Mouse (Mus musculus): ENCODE data around the gene Usp7.

The Usp7 gene

DNA sequence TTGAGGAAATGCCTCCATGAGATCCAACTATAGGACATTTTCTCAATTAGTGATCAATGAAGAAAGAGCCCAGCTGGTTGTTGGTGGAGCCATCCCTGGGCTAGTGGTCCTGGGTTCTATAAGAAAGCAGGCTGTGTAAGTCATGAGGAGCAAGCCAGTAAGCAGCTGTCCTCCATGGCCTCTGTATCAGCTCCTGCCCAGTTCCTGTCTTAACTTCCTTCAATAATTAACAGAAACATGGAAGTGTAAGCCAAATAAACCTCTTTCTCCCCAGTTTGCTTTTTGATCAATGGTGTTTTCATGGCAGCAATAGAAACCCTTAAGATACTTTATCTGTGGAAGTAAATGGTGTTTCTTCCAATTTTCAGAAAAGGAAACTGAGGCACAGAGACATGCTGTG lies 119.3 kb downstream of the Usp7 start:
- no peak for DNase-seq (ENCODE audit: low spot score)

GRCm38 (mm10) chr16:8672350-8672687 lies 119.8 kb downstream of the Usp7 start:
- no peak for DNase-seq (ENCODE audit: low spot score)

DNA sequence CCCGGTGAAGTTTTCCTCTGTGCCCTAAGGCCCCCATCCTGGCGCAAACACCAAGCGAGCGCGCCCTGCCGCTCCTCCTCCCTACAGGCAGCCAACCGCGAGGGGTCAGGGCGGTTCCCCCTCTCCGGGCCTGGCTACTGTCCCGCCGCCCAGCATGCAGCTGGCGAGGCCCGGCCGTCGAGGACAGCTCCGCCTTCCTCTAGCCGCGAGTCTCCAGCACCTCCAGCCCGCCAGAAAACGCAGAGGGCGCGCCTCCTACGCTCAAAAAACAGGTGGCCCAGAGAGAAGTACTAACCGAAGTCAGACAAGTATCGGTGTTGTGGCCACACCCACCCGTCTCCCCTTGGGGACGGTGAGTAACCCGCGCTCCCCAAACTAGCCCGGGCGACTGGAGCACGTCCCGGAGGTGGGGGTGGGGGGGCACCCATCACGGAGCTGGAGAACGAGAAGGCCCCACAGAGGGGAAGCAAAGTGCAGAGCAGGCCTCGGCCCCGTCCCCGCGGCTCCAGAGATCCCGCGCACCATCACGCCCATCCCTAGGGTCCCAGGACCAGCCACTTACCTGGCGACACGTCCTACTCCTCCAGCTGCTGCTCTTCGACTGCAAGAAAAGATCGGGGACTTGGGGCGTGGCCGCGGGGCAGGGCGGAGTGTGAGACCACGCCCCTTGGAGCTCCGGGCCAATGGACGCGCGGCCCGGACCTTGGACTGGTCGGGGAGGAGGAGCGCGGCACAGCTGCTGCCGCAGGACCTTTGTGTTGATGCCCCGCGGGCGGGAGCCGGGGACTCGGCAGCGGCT lies 120.4 kb downstream of the Usp7 start, which contains the start of gene Carhsp1:
Gene Carhsp1, minus strand, starts transcription at position 605 of the 799 bp plus-strand sequence.
- peak; percentile 97 for DNase-seq (ENCODE audit: low spot score)

- DNase-seq (ENCODE audit: low spot score) = peak; percentile 61
These were observed 121.8 kb downstream of the Usp7 start for GRCm38 (mm10) chr16:8670041-8671035.

GRCm38 (mm10) chr16:8669432-8669831 lies 122.7 kb downstream of the Usp7 start:
- no peak for DNase-seq (ENCODE audit: low spot score)

DNA sequence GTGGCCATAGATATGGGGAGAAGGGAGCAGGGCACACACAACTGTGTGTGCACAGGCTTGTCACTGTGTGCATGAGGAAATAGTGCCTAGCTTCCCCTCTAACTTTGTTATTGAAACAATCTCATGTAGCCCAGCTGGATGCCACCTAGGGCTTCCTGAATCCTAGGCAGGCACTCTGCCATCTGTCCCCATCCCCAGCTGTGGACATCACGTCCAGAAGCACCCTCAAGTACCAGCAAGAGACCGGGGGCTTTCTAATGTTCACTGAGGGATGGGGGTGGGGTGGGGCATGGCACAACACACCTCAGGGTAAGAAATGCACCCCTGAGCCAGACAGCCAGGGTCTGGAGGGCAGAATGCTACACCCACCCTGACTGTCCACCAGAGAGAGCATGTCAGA lies 123.7 kb downstream of the Usp7 start:
- no peak for DNase-seq (ENCODE audit: low spot score)

DNA sequence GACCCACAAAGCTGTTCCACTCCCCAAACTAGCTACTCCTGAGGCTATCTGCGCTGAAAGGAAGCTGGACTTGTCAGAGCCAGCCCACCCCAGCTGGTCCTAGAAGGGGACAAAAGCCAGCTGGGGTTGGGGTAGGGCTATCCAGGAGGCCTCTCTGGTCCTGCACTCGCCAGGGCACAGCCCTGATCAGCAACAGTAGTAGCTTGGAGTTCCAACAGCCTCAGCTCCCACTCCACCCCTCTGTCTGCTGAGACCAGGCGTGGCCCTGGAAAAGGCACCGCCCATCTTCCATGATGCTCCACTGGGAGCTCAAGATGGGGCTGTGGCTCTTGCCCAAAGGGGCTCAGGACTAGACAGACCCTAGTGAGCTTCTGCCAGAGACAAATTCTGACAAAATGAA lies 124.3 kb downstream of the Usp7 start:
- no peak for DNase-seq (ENCODE audit: low spot score)

DNA sequence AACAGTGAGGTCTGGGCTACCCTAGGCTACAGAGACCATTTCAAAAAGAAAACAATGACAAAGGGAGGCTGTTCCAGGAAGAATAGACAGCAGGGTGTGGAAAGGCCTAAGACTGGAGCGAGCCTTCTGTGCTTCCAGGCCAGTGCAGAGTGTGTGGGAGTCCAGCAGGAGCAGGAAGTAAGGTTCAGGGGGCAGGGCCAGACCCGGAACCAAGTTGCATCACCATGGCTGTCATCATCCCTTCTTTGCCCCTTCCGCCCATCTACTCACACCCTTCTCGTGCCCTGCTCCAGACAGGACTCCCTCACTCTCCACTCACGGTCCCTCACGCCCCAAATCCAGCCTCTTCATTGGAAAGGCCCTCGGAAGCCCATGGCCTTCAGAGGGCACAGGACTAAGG lies 124.8 kb downstream of the Usp7 start:
- DNase-seq (ENCODE audit: low spot score) = no peak

- no peak for DNase-seq (ENCODE audit: low spot score)
These were observed 125.7 kb downstream of the Usp7 start for GRCm38 (mm10) chr16:8666452-8666851.

GRCm38 (mm10) chr16:8665367-8665766 lies 126.7 kb downstream of the Usp7 start:
- no peak for DNase-seq (ENCODE audit: low spot score)

DNA sequence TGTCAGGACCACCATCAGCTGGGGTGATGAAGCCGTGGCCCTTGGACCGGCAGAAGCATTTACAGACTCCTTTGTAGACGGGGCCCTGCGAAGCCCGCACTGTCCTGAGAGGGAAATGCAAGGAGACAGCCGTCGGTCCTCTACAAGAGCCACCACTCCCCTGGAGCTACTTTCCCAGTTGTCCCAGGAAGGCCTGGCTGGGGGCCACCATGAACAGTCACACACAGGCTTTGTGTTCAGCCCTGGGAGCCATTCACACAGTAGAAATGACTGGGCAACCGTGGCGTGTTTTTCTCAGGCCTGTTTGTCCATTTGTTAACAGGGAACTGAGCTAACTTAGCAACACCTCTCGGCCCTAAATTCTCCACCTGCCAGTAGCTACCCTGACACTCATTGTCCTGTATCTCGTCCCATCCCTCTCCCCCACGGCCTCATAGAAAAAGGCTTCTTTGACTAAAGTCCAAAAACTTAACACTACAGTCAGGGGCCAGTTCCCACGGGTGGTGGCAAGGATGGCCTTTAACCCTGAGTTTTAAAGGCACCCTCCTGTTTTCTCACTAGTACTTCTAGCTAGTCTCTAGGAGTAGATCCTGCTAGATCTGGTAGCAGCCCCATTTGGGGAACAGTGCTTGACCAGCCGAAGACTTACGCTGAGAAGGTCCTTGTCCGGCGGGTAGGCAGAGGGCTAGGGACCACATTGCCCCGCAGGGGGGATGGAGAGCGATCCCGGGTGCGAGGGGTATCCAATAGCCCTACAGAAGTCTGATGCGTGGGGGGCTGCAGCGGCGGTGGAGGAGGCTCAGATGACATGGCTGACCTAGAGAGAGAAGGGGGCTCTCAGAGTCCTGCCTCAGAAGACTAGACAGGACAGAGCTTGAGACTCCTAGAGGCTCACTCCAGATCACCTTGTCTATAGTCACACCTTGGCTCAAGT lies 128.2 kb downstream of the Usp7 start:
- DNase-seq (ENCODE audit: low spot score) = no peak

DNA sequence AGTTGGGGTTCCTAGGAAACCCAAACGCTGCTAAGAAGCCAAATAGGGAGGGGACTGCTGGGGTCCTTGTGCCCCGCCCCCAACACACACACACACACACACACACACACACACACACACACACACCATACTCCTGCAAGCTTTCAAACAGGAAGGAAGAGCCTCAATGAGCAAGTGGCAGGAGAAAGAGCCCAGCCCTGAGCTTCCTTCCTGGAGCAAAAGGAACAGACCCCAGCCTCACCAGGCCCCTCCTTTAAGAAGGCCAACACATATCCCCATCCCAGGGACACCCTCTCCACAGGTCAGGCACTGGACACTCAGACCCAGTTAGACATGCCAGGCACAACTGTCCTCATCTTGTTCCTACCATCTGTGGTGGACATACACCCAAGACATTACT lies 129.1 kb downstream of the Usp7 start:
- no peak for DNase-seq (ENCODE audit: low spot score)

- no peak for DNase-seq (ENCODE audit: low spot score)
These were observed 133.3 kb downstream of the Usp7 start for GRCm38 (mm10) chr16:8658764-8659163.

- no peak for DNase-seq (ENCODE audit: low spot score)
These were observed 133.8 kb downstream of the Usp7 start for GRCm38 (mm10) chr16:8658349-8658748.

DNA sequence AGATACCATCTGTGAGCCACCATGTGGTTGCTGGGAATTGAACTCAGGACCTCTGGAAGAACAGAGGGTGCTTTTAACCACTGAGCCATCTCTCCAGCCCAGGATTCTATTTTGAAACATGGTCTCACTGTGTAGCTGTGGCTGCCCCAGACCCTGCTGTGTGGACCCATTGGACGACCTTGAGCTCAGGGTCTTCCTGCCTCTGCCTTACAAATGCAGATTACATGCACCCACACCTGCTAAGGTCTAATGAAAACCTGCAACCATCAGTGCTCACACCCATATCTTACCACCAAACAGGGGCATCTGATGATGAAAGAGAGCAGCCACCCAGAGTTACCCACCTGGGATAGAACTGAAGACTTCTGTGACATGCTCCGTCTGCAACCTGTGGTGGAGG lies 135.9 kb downstream of the Usp7 start:
- no peak for DNase-seq (ENCODE audit: low spot score)

- no peak for DNase-seq (ENCODE audit: low spot score)
These were observed 136.5 kb downstream of the Usp7 start for GRCm38 (mm10) chr16:8655599-8655998.

GRCm38 (mm10) chr16:8655108-8655507 lies 137.0 kb downstream of the Usp7 start:
- no peak for DNase-seq (ENCODE audit: low spot score)

- DNase-seq (ENCODE audit: low spot score) = no peak
These were observed 142.1 kb downstream of the Usp7 start for GRCm38 (mm10) chr16:8650007-8650406.

DNA sequence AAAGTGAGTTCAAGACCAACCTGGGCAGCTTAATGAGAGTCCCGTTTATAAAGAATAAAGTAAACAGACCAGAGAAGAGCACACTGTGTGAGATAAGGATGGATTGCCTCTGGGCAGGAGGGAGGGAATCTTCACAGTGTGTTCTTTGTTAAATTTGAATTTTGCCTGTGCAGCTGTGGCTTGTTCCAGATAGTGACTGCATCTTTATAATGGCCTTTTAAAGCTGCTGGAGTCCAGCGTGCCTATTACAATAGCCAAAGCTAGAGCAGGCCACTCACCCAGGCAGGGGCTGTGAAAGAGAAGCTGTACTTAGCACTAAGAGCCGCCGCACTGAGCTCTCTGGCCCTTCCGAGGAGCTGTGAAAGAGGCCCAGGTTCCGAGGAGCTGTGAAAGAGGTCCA lies 146.6 kb downstream of the Usp7 start:
- DNase-seq (ENCODE audit: low spot score) = no peak

DNA sequence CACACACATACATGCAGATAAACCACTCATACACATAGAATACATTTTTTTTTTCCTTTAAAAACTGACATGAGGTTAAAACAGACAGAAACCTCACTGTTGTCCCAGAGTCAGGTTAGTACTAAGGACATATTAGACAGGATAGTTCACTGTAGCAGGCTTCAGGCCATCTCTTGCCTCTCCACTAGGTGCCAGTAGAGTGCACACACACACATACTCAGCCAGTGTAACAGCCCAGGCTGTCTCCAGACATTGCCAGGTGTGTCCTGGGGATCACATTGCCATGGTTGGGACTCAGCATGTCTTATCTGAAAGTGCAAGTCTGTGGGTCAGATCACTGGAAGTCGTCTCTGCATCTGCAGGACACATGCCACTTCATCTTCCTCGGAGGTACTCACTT lies 148.3 kb downstream of the Usp7 start:
- peak; percentile 65 for DNase-seq (ENCODE audit: low spot score)

Data from embryo, embryonic 10 days (tissue).